Mouse (Mus musculus): ENCODE measurements at regions not wholly inside any gene's neighbourhood (a gene's known extent, or its start where the extent isn't known, plus 50 kb on each side); places are given as distances from the start of the nearest gene placed in this dataset.

GRCm38 (mm10) chr16:49278478-49278877 lies 221.2 kb downstream of the Myh15 start:
- peak; percentile 91 for ATAC-seq (ENCODE audit: insufficient number of reproducible peaks, low FRiP score, low TSS enrichment)

DNA sequence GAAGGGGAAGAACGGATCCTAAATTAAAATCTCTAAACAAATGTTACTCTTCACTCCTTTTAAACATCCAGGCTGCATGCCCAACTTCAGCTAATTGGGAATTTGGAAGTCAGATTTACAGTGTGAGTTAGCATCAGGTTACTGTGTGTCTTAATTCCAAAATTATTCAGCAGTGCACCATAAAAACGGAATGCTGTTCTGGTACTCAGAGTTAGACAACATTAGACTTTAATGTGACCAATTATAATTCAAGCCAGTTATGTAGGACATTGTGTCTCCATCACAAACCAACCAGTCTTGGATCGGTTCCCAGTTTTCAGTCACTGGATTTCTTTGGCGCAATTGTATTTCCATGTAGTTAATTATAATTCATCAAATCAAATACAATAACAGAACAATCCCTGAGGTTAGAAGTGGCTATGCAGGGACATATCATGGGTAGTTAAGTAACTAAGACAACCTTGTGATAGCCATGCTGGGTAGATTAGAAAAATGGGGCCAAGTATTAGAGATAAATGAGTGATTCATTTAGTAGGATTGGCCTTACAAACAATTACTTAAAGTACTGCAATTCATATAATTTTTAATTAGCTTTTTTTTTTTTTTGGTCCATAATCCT lies 230.9 kb downstream of the Myh15 start:
- ATAC-seq (ENCODE audit: insufficient number of reproducible peaks, low FRiP score, low TSS enrichment), result no peak

DNA sequence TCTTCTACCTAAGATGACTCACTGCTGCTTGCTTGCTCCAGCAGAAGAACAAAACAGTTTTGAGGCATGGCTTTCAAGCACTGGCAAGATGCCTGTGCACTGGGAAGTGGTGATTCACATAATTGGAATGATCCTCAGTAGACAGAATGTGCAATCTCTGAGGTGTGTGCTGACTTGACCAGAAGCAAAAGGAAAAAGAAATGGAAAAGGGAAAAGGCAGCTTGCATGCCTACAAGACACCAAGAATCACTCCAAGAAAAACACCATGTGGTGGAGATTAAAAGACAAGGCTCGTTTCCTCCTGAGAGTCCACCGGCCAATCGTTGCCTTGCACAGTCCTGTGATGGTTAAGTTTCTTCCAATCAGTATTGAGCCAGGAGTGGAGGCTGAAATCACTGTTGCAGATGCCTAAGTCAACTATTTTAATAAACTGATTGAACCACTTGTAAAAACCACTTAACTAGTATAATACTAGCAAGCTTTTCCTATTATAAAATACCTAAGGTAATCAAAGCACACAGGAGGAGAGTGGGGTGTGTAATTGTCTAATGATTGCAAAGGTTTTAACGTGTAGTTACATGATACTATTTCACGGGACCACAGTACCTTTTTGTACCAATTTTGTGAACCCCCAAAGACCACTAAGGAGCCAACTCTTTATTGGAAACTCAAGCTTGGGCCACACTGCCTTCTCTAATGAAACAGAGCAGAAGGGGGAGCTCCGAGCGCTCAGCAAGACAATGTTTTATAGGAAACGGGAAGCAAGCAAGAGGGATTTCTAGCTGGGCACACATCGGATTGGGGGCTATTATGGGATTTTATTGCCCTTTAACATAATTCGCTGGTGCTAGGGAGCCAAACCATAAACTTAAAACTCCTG lies 232.2 kb downstream of the Myh15 start:
- ATAC-seq (ENCODE audit: insufficient number of reproducible peaks, low FRiP score, low TSS enrichment), result peak; percentile 71

DNA sequence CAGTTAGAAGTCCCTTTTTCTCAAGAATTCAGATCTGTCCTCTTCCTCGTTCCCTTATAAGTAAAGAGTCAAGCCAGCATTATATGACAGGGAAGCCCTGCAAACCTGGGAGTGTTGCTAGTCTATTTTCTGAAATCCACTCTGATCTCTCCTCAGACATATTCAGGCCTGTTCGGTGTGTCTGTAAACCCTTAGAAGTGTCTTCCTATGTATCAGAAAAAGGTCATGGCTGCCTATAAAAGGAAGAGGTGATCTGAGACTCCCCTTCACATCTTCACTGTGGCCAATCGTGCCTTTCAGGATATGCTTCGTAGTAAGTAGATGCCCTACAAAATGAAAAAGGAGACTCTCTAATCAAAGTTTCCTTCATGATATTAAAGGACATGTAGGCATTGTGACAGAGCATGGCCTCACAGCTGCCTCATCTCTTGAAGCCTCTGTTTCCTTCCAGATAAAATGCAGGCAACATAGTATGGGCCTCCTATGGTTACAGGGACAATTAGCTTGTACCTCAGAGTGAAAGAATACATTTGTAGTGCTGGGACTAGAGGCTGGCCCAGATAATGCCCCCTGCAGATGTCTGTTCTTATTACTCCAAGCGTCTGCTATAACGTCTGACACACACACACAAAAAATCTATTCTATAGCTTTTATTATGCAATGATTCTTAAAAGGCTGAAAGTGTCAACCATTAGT lies 246.5 kb downstream of the Myh15 start:
- peak; percentile 52; the same call in 1 of the 2 replicates for ATAC-seq (ENCODE audit: insufficient number of reproducible peaks, low FRiP score, low TSS enrichment)

DNA sequence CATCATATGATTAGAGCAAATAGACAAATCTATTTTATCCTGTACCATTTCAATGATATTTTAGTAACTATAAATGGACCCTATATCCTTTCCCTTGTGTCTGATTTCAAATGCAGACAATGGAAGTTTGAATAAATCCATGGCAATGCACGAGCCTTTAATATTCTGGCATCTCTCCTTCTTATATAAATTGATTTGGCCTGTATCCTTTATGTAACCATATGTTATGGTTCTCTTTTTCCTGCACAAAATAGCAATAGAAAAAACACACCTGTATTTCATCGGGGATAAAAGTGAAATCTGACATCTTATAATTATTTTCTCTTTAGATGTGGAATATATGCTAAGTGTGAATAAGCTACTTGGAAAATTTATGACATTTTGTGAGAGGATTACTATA lies 247.1 kb downstream of the Myh15 start:
- 0 out of 2 replicates have a peak, but pooled peaks have one; percentile 52 for ATAC-seq (ENCODE audit: insufficient number of reproducible peaks, low FRiP score, low TSS enrichment)

GRCm38 (mm10) chr16:49317061-49317460 lies 259.8 kb downstream of the Myh15 start:
- ATAC-seq (ENCODE audit: insufficient number of reproducible peaks, low FRiP score, low TSS enrichment), result no peak

DNA sequence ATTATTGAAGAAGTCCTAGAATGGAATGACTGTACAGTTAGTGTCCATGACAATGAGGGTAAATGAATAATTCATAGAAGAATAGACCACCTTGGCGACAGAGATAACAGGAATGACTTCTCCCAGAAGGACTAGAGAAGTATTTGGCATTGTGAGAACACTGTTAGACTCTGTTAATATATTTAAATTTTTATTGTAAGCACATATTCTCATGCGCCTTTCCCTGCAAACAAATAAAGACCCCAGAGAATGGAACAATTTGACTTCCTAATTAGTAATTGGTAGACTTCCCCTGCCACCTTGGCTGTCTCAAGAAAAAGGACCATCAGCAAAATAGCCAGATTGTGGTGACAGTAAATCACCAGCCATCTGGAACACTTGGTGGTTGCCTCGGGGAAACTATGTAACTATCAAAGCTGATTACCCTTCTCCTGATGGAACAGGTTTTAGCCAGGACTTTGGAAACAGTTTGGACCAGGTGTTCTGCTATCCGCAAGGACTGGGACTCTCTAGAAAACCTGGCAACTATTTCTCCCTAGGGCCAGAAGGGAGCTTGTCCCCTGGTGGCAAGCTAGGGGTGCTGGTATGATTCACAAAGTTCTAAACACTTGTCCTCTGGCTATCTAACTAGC lies 261.9 kb downstream of the Myh15 start:
- 0 out of 2 replicates have a peak, but pooled peaks have one; percentile 20 for ATAC-seq (ENCODE audit: insufficient number of reproducible peaks, low FRiP score, low TSS enrichment)

DNA sequence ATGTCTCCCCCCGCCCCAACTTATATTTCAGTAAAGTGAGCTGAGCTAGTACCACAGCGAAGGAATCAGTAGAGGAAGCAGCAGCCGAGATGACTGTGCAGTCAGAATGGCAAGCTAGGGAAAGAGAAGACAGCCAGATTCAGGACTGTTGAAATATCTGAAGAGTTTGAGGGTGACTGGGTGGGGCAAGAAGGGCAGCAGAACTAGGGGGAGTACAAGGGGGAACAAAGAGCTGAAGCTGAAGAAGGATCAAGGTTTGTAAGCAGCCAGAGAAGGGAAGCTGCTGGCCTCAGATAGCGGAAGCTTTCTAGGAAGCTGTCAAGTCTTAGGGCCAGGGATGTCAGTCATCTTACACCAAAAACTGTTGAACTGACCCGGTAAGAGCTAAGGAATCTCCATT lies 262.5 kb downstream of the Myh15 start:
- ATAC-seq (ENCODE audit: insufficient number of reproducible peaks, low FRiP score, low TSS enrichment), result peak; percentile 20; the same call in 1 of the 2 replicates

DNA sequence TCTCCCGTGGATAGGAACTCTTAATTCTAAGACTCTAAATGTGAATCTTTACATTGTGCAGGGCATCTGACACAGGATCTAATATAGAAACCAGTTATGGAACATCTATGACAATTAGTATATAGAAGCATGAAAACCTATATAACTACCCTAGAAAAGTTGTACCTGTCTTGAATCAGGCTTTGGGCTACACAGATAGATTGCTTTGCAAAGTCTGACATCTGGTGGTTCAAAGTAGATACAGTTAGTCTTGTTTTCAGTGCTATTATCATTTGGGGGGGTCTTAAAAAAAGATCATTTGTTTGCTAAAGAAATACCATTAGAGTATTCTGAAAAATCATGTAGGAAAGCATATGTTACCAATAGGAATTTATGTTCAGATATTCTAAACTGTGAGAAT lies 264.7 kb downstream of the Myh15 start:
- ATAC-seq (ENCODE audit: insufficient number of reproducible peaks, low FRiP score, low TSS enrichment), result no peak

- ATAC-seq (ENCODE audit: insufficient number of reproducible peaks, low FRiP score, low TSS enrichment), result no peak
These were observed 273.6 kb downstream of the Myh15 start for GRCm38 (mm10) chr16:49330725-49331386.

DNA sequence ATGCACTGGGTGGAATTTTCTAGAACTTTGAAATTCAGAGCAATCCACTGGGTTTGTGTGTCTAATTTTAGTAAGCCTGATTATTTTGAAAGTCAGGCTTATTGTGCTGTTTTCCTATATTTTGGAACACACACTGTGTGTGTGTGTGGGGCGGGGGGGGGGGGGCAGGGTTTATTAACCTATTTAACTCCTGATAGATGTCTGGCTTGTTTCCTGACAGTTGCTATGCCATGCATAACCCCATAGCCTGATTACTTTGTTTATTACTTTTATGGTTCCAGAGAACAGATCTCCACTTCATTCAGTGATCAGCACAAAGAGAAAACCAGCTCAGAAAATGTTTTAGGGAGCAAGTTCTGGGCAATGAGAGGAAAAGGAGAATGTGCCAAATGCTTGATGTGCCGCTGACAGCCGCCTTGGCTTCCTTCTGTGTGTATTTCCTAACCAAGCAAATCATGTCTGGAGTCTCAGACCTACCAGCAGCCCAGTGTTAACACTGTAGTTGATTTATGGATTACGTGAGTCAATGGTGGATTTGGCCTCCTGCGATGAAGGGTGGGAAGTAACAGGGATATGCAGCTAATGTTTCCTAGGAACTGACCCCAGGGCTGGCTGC lies 274.9 kb downstream of the Myh15 start:
- peak; percentile 68; the same call in 1 of the 2 replicates for ATAC-seq (ENCODE audit: insufficient number of reproducible peaks, low FRiP score, low TSS enrichment)

DNA sequence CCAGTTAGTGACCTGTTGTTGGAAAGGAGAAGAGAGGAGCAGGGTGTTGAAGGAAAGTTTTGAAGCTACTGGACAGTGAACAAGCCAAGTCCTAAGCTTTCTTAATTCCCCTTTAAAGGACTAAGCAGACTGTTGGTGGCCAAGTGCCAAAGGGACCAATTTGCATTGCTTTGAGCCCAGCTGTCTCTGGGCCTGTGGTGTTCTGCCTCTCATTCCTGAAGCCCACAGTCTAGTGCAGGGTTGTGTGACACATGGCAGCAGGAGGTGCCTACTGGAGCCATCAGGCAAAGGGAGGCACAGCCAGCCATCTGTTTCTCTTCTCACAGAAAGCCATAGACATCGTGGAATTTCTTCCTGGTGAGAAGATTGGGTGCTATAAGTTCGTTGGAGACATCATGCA lies 278.6 kb downstream of the Myh15 start:
- peak; percentile 58; the same call in 1 of the 2 replicates for ATAC-seq (ENCODE audit: insufficient number of reproducible peaks, low FRiP score, low TSS enrichment)

DNA sequence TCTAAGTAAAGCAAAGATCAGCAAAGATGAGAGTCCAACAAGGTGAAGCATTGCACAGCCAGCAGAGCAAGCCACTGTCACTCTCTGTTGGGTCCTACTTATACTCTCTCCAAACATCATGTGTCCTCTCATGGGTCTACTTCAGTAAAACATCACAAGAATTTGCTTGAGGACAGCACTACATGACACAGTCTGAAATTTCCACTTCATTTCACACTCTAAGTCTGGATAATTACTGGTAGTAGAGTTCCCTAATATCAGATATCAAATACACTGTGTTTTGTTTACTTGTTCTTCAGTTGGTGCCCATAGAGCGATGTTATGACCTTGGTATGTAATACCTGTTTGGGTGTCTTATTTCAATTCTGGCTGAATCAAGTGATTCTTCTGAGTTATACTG lies 280.7 kb downstream of the Myh15 start:
- ATAC-seq (ENCODE audit: insufficient number of reproducible peaks, low FRiP score, low TSS enrichment), result no peak

DNA sequence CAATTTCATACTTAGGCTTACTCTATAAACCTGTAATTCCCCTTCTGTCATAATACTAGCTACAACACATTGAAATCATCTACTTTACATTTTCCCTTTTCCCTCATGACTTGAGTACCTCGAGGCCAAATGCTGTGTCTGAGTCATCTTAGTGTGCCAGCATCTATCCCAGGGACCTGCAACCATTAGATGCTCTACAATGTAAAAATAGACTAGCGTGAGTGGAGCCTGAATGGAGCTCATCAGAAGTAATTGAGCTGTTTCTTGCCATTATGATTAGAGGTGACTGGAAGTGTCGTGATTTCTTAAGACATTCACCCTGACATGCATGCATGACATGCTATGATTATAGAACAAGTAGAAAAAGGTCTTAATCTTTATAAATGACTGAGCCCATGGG lies 301.1 kb downstream of the Myh15 start:
- ATAC-seq (ENCODE audit: insufficient number of reproducible peaks, low FRiP score, low TSS enrichment), result no peak

GRCm38 (mm10) chr16:49361731-49362130 lies 304.4 kb downstream of the Myh15 start:
- ATAC-seq (ENCODE audit: insufficient number of reproducible peaks, low FRiP score, low TSS enrichment), result no peak

DNA sequence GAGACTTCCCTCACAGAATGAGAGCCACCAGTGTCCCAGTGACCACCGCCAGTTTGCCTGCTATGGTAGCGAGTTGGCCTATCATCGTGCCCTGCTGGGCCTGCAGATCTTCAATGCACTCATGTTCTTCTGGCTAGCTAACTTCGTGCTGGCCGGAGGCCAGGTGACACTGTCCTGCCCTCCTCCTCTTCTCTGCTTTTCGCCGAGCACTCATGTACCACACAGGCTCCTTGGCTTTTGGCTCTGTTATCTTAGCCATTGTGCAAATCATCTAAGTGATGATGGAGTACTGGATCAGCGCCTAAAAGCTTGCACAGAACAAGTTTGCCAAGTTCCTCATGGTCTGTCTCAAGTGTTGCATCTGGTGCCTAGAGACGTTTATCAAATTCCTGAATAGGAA lies 312.2 kb downstream of the Myh15 start:
- no peak for ATAC-seq (ENCODE audit: insufficient number of reproducible peaks, low FRiP score, low TSS enrichment)

- ATAC-seq (ENCODE audit: insufficient number of reproducible peaks, low FRiP score, low TSS enrichment), result no peak
These were observed 317.8 kb downstream of the Myh15 start for GRCm38 (mm10) chr16:49375108-49375507.

DNA sequence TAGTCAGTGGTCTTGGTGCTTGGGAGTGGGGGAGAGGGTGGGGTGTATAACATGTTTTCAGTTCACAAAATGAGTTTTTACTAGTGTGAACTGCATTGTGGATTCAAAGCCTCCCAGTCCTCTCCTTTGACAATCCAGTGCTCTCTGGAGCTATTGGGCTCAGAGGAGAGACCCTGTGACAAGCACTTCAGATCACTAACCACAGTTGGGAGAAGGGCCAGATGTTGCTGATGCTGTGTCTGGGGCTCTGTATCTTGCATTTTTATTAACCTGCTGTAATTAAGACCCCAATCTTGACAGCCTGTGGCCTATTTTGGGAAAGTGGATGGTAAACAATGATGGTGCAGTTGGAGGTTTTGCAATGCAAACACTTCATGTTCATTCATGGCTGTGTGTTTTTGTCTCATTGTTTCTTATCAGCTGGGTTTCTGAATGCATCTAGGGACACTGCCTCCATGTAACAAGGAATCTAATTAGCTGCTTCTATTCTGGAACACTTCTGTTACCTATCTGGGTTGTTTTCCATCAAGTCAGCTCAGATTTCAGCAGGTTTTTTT lies 320.0 kb upstream of the Ift57 start:
- no peak for ATAC-seq (ENCODE audit: insufficient number of reproducible peaks, low FRiP score, low TSS enrichment)

DNA sequence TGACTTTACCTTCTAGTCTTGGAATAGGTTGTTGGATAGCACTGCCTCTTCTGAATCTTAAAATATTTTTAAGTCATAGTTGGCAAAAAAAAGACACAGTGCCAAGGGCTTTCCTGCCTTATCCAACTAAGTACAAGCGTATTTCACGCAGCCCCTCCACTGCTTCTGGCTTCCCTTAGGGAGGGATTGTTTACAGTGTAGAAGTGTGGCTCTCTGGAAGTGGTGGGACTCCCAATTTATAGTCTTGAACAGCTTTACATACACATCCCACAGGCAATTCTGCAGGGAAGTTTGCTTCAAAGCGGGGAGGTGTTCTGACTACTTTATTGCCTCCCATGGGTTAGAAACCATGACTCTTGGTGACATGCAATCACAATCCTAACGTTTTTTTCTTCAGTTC lies 310.9 kb upstream of the Ift57 start:
- no peak for ATAC-seq (ENCODE audit: insufficient number of reproducible peaks, low FRiP score, low TSS enrichment)
